Mouse (Mus musculus): ENCODE results near the gene Tns1. TPM values are rescaled to one million over a fixed set of nuclear protein-coding genes. Genes with fewer than 3 reads are reported as not detected.
"Not testable (repeated sequence)": the region's sequence is repeated elsewhere in the genome, so short reads cannot be mapped to it uniquely, and the experiment has no call there.

The Tns1 gene
- polyA plus RNA-seq, 1 experiment from 2014 or later, result 84.7 TPM

- Histone ChIP-seq H3K27ac (no peak overlapping the region), H3K4me3 (ENCODE audit: inconsistent target) (no peak overlapping the region), H3K36me3 (ENCODE audit: inconsistent target) (no peaks in the 10 kb centered on the region), H3K79me2 (ENCODE audit: inconsistent target) (no peaks in the 10 kb centered on the region)
- WGBS (ENCODE audit: missing documents), result 57% methylated on average over 9 of the region's 10 CpGs
Measured at GRCm38 (mm10) chr1:73905111-73905810, 219.0 kb downstream of the Tns1 start.

GRCm38 (mm10) chr1:73904641-73905040, 219.6 kb downstream of the Tns1 start:
- WGBS (ENCODE audit: missing documents), result 95% methylated on average over 8 of the region's 8 CpGs
- Histone ChIP-seq H3K27ac (no peak overlapping the region), H3K36me3 (ENCODE audit: inconsistent target) (no peaks in the 10 kb centered on the region), H3K4me3 (ENCODE audit: inconsistent target) (no peak overlapping the region), H3K79me2 (ENCODE audit: inconsistent target) (no peaks in the 10 kb centered on the region)

GRCm38 (mm10) chr1:73903035-73903434, 221.2 kb downstream of the Tns1 start:
- Histone ChIP-seq H3K27ac (no peak overlapping the region), H3K36me3 (ENCODE audit: inconsistent target) (no peaks in the 10 kb centered on the region), H3K79me2 (ENCODE audit: inconsistent target) (no peaks in the 10 kb centered on the region), H3K4me3 (ENCODE audit: inconsistent target) (no peak overlapping the region)
- WGBS (ENCODE audit: missing documents), result 81% methylated on average over 4 of the region's 5 CpGs

DNA sequence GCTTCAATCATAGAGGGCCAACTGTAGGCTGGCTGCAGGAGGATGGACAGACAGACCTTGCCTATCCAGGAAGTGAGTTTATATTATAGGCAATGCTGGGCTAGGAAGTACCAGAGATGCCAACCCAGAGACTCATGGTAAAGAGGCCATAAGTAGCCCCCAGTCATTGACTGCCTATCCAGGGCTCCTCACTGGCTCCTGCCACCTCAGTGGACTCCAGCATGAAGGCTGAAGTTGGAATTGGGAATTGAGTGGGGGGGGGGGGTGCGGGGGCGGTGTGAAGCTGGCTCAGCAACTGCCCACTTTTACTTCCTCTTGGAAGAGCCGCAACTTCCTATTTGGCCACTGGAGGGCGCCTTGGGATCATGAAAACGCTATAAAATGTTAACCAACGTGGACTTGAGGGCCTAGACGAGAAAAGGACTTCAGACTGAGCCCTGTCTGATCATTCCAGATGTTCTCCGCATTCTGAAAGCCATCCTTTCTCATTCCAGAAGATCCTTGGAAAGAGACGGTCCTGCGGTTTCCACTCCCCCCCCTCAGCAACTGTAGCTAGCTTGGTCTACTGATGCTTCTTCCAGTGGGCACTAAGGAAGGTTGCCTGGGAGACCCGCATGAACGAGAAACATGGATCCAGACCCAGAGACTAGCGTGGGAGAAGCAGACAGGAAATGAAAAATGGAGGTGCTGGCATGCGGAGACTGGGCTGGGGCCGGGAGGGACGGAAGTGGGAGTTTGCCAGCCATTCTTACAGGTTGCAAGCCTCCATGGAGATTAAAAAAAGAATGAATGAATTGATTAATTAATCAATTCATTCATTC, 221.9 kb downstream of the Tns1 start:
- 31% methylated on average over 14 of the region's 16 CpGs for WGBS (ENCODE audit: missing documents)
- Histone ChIP-seq H3K27ac (no peak overlapping the region), H3K36me3 (ENCODE audit: inconsistent target) (no peaks in the 10 kb centered on the region), H3K4me3 (ENCODE audit: inconsistent target) (no peak overlapping the region), H3K79me2 (ENCODE audit: inconsistent target) (no peaks in the 10 kb centered on the region)

DNA sequence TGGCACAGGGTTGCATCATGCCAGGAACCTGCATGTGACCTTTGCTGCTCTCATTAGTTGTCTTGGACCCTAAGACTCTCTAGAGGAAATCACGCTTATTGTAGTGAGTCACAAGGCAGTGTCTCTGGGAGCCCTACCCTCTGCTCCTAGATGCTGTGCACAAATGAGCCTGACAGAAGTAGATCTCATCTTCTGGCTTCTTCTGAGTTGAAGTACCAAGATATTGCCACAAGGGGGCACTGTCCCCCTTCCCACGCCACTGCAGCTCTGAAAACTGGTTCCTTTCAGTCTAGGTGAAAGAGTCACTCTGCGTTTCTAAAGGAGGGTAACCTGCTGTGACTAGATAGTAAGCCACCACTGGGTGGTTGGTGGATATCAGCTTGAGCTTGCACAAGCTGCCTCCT, 222.8 kb downstream of the Tns1 start:
- H3K27ac ChIP-seq, result no peak overlapping the region
- 7% methylated on average over 3 of the region's 3 CpGs for WGBS (ENCODE audit: missing documents)
- no peaks in the 10 kb centered on the region for H3K79me2 ChIP-seq (ENCODE audit: inconsistent target)
- H3K4me3 ChIP-seq (ENCODE audit: inconsistent target), result no peak overlapping the region
- no peaks in the 10 kb centered on the region for H3K36me3 ChIP-seq (ENCODE audit: inconsistent target)

GRCm38 (mm10) chr1:73895451-73895850, 228.8 kb downstream of the Tns1 start:
- not testable (repeated sequence) for H3K4me3 ChIP-seq (ENCODE audit: inconsistent target); H3K36me3 ChIP-seq (ENCODE audit: inconsistent target); H3K79me2 ChIP-seq (ENCODE audit: inconsistent target); H3K27ac ChIP-seq
- 94% methylated on average over 6 of the region's 6 CpGs for WGBS (ENCODE audit: missing documents)

- Histone ChIP-seq H3K4me3 (ENCODE audit: inconsistent target) (no peak overlapping the region), H3K27ac (no peak overlapping the region), H3K79me2 (ENCODE audit: inconsistent target) (no peaks in the 10 kb centered on the region), H3K36me3 (ENCODE audit: inconsistent target) (no peaks in the 10 kb centered on the region)
Measured at GRCm38 (mm10) chr1:73880731-73881130, 243.5 kb downstream of the Tns1 start.

GRCm38 (mm10) chr1:73875676-73876218, 248.5 kb downstream of the Tns1 start:
- no peak overlapping the region for H3K4me3 ChIP-seq (ENCODE audit: inconsistent target)
- 100% methylated on average over 1 of the region's 1 CpGs for WGBS (ENCODE audit: missing documents)
- H3K27ac ChIP-seq, result no peak overlapping the region
- no peaks in the 10 kb centered on the region for H3K79me2 ChIP-seq (ENCODE audit: inconsistent target)
- no peaks in the 10 kb centered on the region for H3K36me3 ChIP-seq (ENCODE audit: inconsistent target)

DNA sequence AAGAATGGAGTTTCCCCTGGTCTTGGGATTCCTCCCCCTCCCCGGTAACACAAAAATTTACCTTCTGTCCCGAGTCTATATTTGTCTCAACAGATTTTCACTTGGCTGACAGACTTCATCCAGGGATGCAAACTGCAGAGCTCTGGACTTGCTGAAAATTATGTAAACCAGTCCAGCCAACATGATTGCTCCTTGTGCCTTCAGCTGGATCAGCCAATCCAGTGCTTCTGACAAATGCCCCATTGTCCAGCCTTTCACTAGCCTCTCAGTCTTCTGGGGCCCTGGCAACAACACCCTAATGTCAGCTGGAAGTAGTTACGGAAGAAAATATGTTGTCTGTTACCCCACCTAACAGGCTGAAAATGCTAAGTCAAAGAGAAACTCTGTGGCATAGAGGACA, 259.9 kb downstream of the Tns1 start:
- no peak overlapping the region for H3K4me3 ChIP-seq (ENCODE audit: inconsistent target)
- H3K36me3 ChIP-seq (ENCODE audit: inconsistent target), result no peaks in the 10 kb centered on the region
- WGBS (ENCODE audit: missing documents), result 95% methylated on average over 3 of the region's 3 CpGs
- no peak overlapping the region for H3K27ac ChIP-seq
- H3K79me2 ChIP-seq (ENCODE audit: inconsistent target), result no peaks in the 10 kb centered on the region

- 33% methylated on average over 11 of the region's 11 CpGs for WGBS (ENCODE audit: missing documents)
- H3K36me3 ChIP-seq (ENCODE audit: inconsistent target), result no peaks in the 10 kb centered on the region
- no peak overlapping the region for H3K4me3 ChIP-seq (ENCODE audit: inconsistent target)
- H3K79me2 ChIP-seq (ENCODE audit: inconsistent target), result no peaks in the 10 kb centered on the region
- no peak overlapping the region for H3K27ac ChIP-seq
Measured at GRCm38 (mm10) chr1:73863074-73863431, 261.2 kb downstream of the Tns1 start.

GRCm38 (mm10) chr1:73862323-73863073, 261.8 kb downstream of the Tns1 start:
- Histone ChIP-seq H3K36me3 (ENCODE audit: inconsistent target) (no peaks in the 10 kb centered on the region), H3K79me2 (ENCODE audit: inconsistent target) (no peaks in the 10 kb centered on the region), H3K4me3 (ENCODE audit: inconsistent target) (no peak overlapping the region), H3K27ac (no peak overlapping the region)
- 33% methylated on average over 15 of the region's 15 CpGs for WGBS (ENCODE audit: missing documents)

- 88% methylated on average over 3 of the region's 3 CpGs for WGBS (ENCODE audit: missing documents)
- Histone ChIP-seq H3K36me3 (ENCODE audit: inconsistent target) (no peaks in the 10 kb centered on the region), H3K4me3 (ENCODE audit: inconsistent target) (no peak overlapping the region), H3K79me2 (ENCODE audit: inconsistent target) (no peaks in the 10 kb centered on the region), H3K27ac (no peak overlapping the region)
Measured at GRCm38 (mm10) chr1:73860421-73860820, 263.8 kb downstream of the Tns1 start.

All from macrophage (primary cell).